Mouse (Mus musculus) gastrocnemius, postnatal 36 days (tissue): ENCODE measurements at regions not wholly inside any gene's neighbourhood (a gene's known extent, or its start where the extent isn't known, plus 50 kb on each side); places are given as distances from the start of the nearest gene placed in this dataset.
A peak's percentile ranks its signal among the peaks of the same experiment; 100 is the strongest.

Experiments
- DNase-seq, 2 experiments: peaks; one replicate each; pipeline ENCODE4 v3.0.0; 2022
- intact Hi-C: fragments of 180-260 bp; cut with DNase I; formaldehyde crosslinking; loops from one replicate; pipeline ENCODE4 v1.15.1; 2025

GRCm38 (mm10) chr13:84757896-84758567 lies 431.2 kb upstream of the Ccnh start:
- intact Hi-C loops: loop anchor here (5.0 to 10.0 kb wide), 2 partner anchors 71 to 1043 kb away; no protein-coding TSS in a partner anchor
- no peak for DNase-seq

- intact Hi-C loops: loop anchor here (5.0 to 10.0 kb wide), 2 partner anchors 71 to 1044 kb away; no protein-coding TSS in a partner anchor
- peak; percentile 8 to 10 for DNase-seq
Measured at GRCm38 (mm10) chr13:84758568-84758900, 430.7 kb upstream of the Ccnh start.

DNA sequence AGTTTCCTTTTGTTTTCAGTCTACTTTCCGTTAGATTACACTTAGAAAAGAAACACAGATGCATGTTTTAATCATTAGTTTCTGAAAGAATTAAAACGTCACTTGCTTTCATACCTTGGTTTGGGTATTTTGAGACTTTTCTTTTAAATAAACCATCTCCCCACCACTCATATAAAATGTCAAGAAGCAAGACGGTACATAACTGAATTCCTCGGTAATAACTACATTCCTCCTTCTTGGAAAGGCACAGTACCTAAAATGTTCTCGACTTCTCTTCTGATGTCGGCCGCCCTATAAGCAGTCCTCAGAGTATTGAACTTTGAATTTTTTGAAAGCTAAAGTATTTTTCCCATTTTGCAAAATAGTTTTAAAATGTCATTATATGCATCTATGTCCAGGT lies 430.1 kb upstream of the Ccnh start:
- no peak for DNase-seq
- intact Hi-C loops: loop anchor here (5.0 to 10.0 kb wide), 2 partner anchors 72 to 1044 kb away; no protein-coding TSS in a partner anchor

GRCm38 (mm10) chr13:84760471-84760870 lies 428.7 kb upstream of the Ccnh start:
- intact Hi-C loops: no loop called here
- DNase-seq: no peak

- DNase-seq: no peak
- intact Hi-C loops: no loop called here
Measured at GRCm38 (mm10) chr13:84760978-84761377, 428.2 kb upstream of the Ccnh start.

- intact Hi-C loops: no loop called here
- DNase-seq: no peak
Measured at GRCm38 (mm10) chr13:84761821-84762220, 427.4 kb upstream of the Ccnh start.

GRCm38 (mm10) chr13:84763916-84764315 lies 425.3 kb upstream of the Ccnh start:
- intact Hi-C loops: no loop called here
- DNase-seq: no peak

DNA sequence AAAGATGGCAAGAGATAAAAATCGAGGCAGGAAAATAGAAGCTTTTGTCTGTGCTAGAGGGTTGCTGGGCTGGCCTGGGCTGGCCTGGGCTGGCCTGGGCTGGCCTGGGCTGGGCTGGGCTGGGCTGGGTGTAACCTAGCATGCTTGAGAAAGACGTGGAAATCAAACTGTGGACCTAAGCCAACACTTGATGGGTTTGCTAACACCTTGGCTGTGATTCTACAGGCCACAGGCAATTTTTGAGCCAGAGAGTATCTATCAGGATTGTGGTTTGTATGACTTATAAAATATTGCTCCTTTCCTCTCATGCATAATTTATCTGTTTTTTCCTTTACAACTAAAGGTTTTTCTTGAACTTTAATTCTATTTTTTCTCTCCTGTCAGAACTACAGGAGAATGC lies 417.3 kb upstream of the Ccnh start:
- no peak for DNase-seq
- intact Hi-C loops: no loop called here

- intact Hi-C loops: no loop called here
- no peak for DNase-seq
Measured at GRCm38 (mm10) chr13:84783017-84783937, 405.9 kb upstream of the Ccnh start.

DNA sequence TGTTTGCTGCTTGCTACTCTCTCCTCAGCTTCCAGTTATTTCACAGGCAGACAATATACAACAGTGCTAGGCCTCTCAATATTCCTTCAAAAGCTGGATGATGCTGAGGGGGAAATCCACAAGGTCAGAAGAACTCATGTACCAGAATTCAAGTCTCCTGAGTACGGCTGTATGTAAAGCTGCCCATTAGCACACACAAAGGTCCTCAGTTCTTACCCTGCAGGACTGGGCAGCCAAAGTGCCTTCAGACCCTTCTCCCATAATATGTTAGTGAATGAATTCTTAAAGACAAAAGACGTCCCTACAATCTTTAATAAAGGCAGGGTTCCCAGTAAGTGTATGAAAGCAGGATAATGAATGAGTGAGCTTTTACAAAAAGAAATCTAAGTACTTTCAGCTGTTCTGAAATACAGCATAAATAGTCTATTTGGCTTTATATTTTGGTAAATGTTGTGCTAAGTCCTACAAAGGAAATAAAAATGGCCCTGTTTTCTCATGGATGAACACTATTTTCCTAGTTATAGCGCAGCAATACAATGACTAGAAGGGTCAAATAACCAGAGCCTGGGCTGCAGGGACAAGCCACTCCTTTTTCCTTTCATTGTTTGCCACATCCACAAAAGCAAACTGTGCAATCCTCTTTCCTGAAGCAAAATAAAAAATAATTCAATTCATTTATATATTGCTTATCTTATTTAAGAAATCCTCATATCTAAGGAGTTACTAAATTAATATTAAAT lies 384.8 kb upstream of the Ccnh start:
- no peak for DNase-seq
- intact Hi-C loops: no loop called here

- no peak for DNase-seq
- intact Hi-C loops: no loop called here
Measured at GRCm38 (mm10) chr13:84805190-84805589, 384.0 kb upstream of the Ccnh start.

- intact Hi-C loops: no loop called here
- DNase-seq: no peak
Measured at GRCm38 (mm10) chr13:84809605-84810004, 379.6 kb upstream of the Ccnh start.
